Mouse (Mus musculus): ENCODE data around the gene Leo1.
"Not testable (repeated sequence)": the region's sequence is repeated elsewhere in the genome, so short reads cannot be mapped to it uniquely, and the experiment has no call there.

- not testable (repeated sequence) for TF ChIP-seq POLR2A (IDR thresholded peaks at IDR 0.05; ENCODE audit: low read depth, low read length); CTCF (conservative IDR thresholded peaks at IDR 0.05 in 1 of 2, IDR thresholded peaks at IDR 0.05 in 1 of 2; ENCODE audit: low read depth in 2 of 2, low read length in 2 of 2); NRF1 (IDR thresholded peaks at IDR 0.05; ENCODE audit: low read depth, low read length); MAZ (IDR thresholded peaks at IDR 0.05; ENCODE audit: low read depth, low read length); EP300 (IDR thresholded peaks at IDR 0.05; ENCODE audit: low read length); KAT2A (IDR thresholded peaks at IDR 0.05; ENCODE audit: insufficient replicate concordance, low read length); IRF4 (IDR thresholded peaks at IDR 0.05; ENCODE audit: low read depth, low read length); TCF12 (IDR thresholded peaks at IDR 0.05; ENCODE audit: low read depth, low read length); MAFK (IDR thresholded peaks at IDR 0.05; ENCODE audit: insufficient replicate concordance, low read length); CHD1 (IDR thresholded peaks at IDR 0.05; ENCODE audit: low read depth, low read length); POLR2AphosphoS2 (IDR thresholded peaks at IDR 0.05; ENCODE audit: low read depth, low read length)
Measured at GRCm38 (mm10) chr9:75488255-75488654, 46.9 kb downstream of the Leo1 start.
